Mouse (Mus musculus): ENCODE measurements around the gene Ppp1r3c. TPM values are rescaled to one million over a fixed set of nuclear protein-coding genes. Genes with fewer than 3 reads are reported as not detected.
"Not testable (repeated sequence)": the region's sequence is repeated elsewhere in the genome, so short reads cannot be mapped to it uniquely, and the experiment has no call there.

Ppp1r3c gene
- total RNA-seq, 1 experiment: 0.22 TPM

GRCm38 (mm10) chr19:36737087-36737486 lies 634 bp upstream of the Ppp1r3c start:
- Histone ChIP-seq H3K4me3 (ENCODE audit: insufficient read depth in 1 of 2, low read depth in 1 of 2, low read length in 2 of 2, poor library complexity in 1 of 2, severe bottlenecking in 1 of 2) (peak overlapping the region; percentile 63 to 77), H3K36me3 (ENCODE audit: control insufficient read depth, insufficient read depth, low read length, poor library complexity, severe bottlenecking) (no peaks in the 10 kb centered on the region), H3K9ac (ENCODE audit: insufficient read depth, low read depth, low read length, poor library complexity, severe bottlenecking) (peak overlapping the region; percentile 76; the same call in 1 of the 2 replicates), H3K27ac (ENCODE audit: insufficient read depth, low read depth, low read length, poor library complexity, severe bottlenecking) (no peak overlapping the region), H3K4me1 (ENCODE audit: control insufficient read depth in 2 of 2, insufficient read depth in 2 of 2, low read length in 2 of 2, poor library complexity in 1 of 2) (no peaks in the 10 kb centered on the region; a peak in 1 of 4 replicates), H3K9me3 (ENCODE audit: control insufficient read depth, insufficient read depth, low read depth, low read length) (no peaks in the 10 kb centered on the region)
- no peak for DNase-seq (ENCODE audit: low read depth, low spot score)
- in situ Hi-C loops (cut with MboI; ENCODE audit: low sequenced_read_pairs in 2 of 2, unreplicated experiment in 2 of 2): no loop called here
- TF ChIP-seq ZNF384 (IDR thresholded peaks at IDR 0.05; ENCODE audit: low read depth, low read length) (no peak), MAFK (IDR thresholded peaks at IDR 0.05; ENCODE audit: insufficient read depth, low read depth, low read length) (no peak), HCFC1 (IDR thresholded peaks at IDR 0.05; ENCODE audit: borderline replicate concordance, insufficient read depth, low read length) (no peak), CHD2 (IDR thresholded peaks at IDR 0.05; ENCODE audit: low read depth, low read length) (no peak), ZC3H11A (IDR thresholded peaks at IDR 0.05; ENCODE audit: borderline replicate concordance, low read depth, low read length) (no peak)

- Histone ChIP-seq H3K9me3 (ENCODE audit: control insufficient read depth, insufficient read depth, low read depth, low read length) (no peaks in the 10 kb centered on the region), H3K4me1 (ENCODE audit: control insufficient read depth in 2 of 2, insufficient read depth in 2 of 2, low read length in 2 of 2, poor library complexity in 1 of 2) (no peaks in the 10 kb centered on the region; a peak in 1 of 4 replicates), H3K4me3 (ENCODE audit: insufficient read depth in 1 of 2, low read depth in 1 of 2, low read length in 2 of 2, poor library complexity in 1 of 2, severe bottlenecking in 1 of 2) (no peak overlapping the region), H3K9ac (ENCODE audit: insufficient read depth, low read depth, low read length, poor library complexity, severe bottlenecking) (no peak overlapping the region), H3K27ac (ENCODE audit: insufficient read depth, low read depth, low read length, poor library complexity, severe bottlenecking) (no peak overlapping the region), H3K36me3 (ENCODE audit: control insufficient read depth, insufficient read depth, low read length, poor library complexity, severe bottlenecking) (no peaks in the 10 kb centered on the region)
- in situ Hi-C loops (cut with MboI; ENCODE audit: low sequenced_read_pairs in 2 of 2, unreplicated experiment in 2 of 2): no loop called here
- TF ChIP-seq CHD2 (IDR thresholded peaks at IDR 0.05; ENCODE audit: low read depth, low read length): no peak
- TF ChIP-seq MAFK (IDR thresholded peaks at IDR 0.05; ENCODE audit: insufficient read depth, low read depth, low read length): no peak
- TF ChIP-seq ZC3H11A (IDR thresholded peaks at IDR 0.05; ENCODE audit: borderline replicate concordance, low read depth, low read length): no peak
- TF ChIP-seq ZNF384 (IDR thresholded peaks at IDR 0.05; ENCODE audit: low read depth, low read length): no peak
- no peak for TF ChIP-seq HCFC1 (IDR thresholded peaks at IDR 0.05; ENCODE audit: borderline replicate concordance, insufficient read depth, low read length)
- DNase-seq (ENCODE audit: low read depth, low spot score): no peak
These were observed 2.0 kb downstream of the Ppp1r3c start for GRCm38 (mm10) chr19:36734308-36735038.

GRCm38 (mm10) chr19:36733191-36733943 lies 3.1 kb downstream of the Ppp1r3c start:
- no peak overlapping the region for H3K27ac ChIP-seq (ENCODE audit: insufficient read depth, low read depth, low read length, poor library complexity, severe bottlenecking)

GRCm38 (mm10) chr19:36731310-36731709 lies 5.1 kb downstream of the Ppp1r3c start:
- in situ Hi-C loops (cut with MboI; ENCODE audit: low sequenced_read_pairs in 2 of 2, unreplicated experiment in 2 of 2): no loop called here
- Histone ChIP-seq H3K9ac (ENCODE audit: insufficient read depth, low read depth, low read length, poor library complexity, severe bottlenecking) (no peak overlapping the region), H3K4me1 (ENCODE audit: control insufficient read depth in 2 of 2, insufficient read depth in 2 of 2, low read length in 2 of 2, poor library complexity in 1 of 2) (no peaks in the 10 kb centered on the region), H3K36me3 (ENCODE audit: control insufficient read depth, insufficient read depth, low read length, poor library complexity, severe bottlenecking) (no peaks in the 10 kb centered on the region), H3K9me3 (ENCODE audit: control insufficient read depth, insufficient read depth, low read depth, low read length) (no peaks in the 10 kb centered on the region), H3K27ac (ENCODE audit: insufficient read depth, low read depth, low read length, poor library complexity, severe bottlenecking) (no peak overlapping the region), H3K4me3 (ENCODE audit: insufficient read depth in 1 of 2, low read depth in 1 of 2, low read length in 2 of 2, poor library complexity in 1 of 2, severe bottlenecking in 1 of 2) (no peak overlapping the region)
- TF ChIP-seq HCFC1 (IDR thresholded peaks at IDR 0.05; ENCODE audit: borderline replicate concordance, insufficient read depth, low read length) (no peak), ZNF384 (IDR thresholded peaks at IDR 0.05; ENCODE audit: low read depth, low read length) (no peak), ZC3H11A (IDR thresholded peaks at IDR 0.05; ENCODE audit: borderline replicate concordance, low read depth, low read length) (no peak), MAFK (IDR thresholded peaks at IDR 0.05; ENCODE audit: insufficient read depth, low read depth, low read length) (no peak), CHD2 (IDR thresholded peaks at IDR 0.05; ENCODE audit: low read depth, low read length) (no peak)
- DNase-seq (ENCODE audit: low read depth, low spot score): no peak

More at GRCm38 (mm10) chr19:36733191-36733943, 3.1 kb downstream of the Ppp1r3c start:
- in situ Hi-C loops (cut with MboI; ENCODE audit: low sequenced_read_pairs in 2 of 2, unreplicated experiment in 2 of 2): no loop called here
- Histone ChIP-seq H3K36me3 (ENCODE audit: control insufficient read depth, insufficient read depth, low read length, poor library complexity, severe bottlenecking) (no peaks in the 10 kb centered on the region), H3K9me3 (ENCODE audit: control insufficient read depth, insufficient read depth, low read depth, low read length) (no peaks in the 10 kb centered on the region), H3K4me3 (ENCODE audit: insufficient read depth in 1 of 2, low read depth in 1 of 2, low read length in 2 of 2, poor library complexity in 1 of 2, severe bottlenecking in 1 of 2) (no peak overlapping the region), H3K4me1 (ENCODE audit: control insufficient read depth in 2 of 2, insufficient read depth in 2 of 2, low read length in 2 of 2, poor library complexity in 1 of 2) (no peaks in the 10 kb centered on the region; a peak in 1 of 4 replicates), H3K9ac (ENCODE audit: insufficient read depth, low read depth, low read length, poor library complexity, severe bottlenecking) (no peak overlapping the region)
- no peak for TF ChIP-seq MAFK (IDR thresholded peaks at IDR 0.05; ENCODE audit: insufficient read depth, low read depth, low read length)
- TF ChIP-seq CHD2 (IDR thresholded peaks at IDR 0.05; ENCODE audit: low read depth, low read length): no peak
- TF ChIP-seq ZNF384 (IDR thresholded peaks at IDR 0.05; ENCODE audit: low read depth, low read length): no peak
- no peak for TF ChIP-seq HCFC1 (IDR thresholded peaks at IDR 0.05; ENCODE audit: borderline replicate concordance, insufficient read depth, low read length)
- no peak for TF ChIP-seq ZC3H11A (IDR thresholded peaks at IDR 0.05; ENCODE audit: borderline replicate concordance, low read depth, low read length)
- DNase-seq (ENCODE audit: low read depth, low spot score): no peak

- in situ Hi-C loops (cut with MboI; ENCODE audit: low sequenced_read_pairs in 2 of 2, unreplicated experiment in 2 of 2); DNase-seq (ENCODE audit: low read depth, low spot score); H3K27ac ChIP-seq (ENCODE audit: insufficient read depth, low read depth, low read length, poor library complexity, severe bottlenecking): not testable (repeated sequence)
These were observed 6.0 kb downstream of the Ppp1r3c start for GRCm38 (mm10) chr19:36730414-36730813.

More at GRCm38 (mm10) chr19:36730414-36730813, 6.0 kb downstream of the Ppp1r3c start:
- not testable (repeated sequence) for H3K36me3 ChIP-seq (ENCODE audit: control insufficient read depth, insufficient read depth, low read length, poor library complexity, severe bottlenecking); H3K9ac ChIP-seq (ENCODE audit: insufficient read depth, low read depth, low read length, poor library complexity, severe bottlenecking); H3K4me1 ChIP-seq (ENCODE audit: control insufficient read depth in 2 of 2, insufficient read depth in 2 of 2, low read length in 2 of 2, poor library complexity in 1 of 2); H3K4me3 ChIP-seq (ENCODE audit: insufficient read depth in 1 of 2, low read depth in 1 of 2, low read length in 2 of 2, poor library complexity in 1 of 2, severe bottlenecking in 1 of 2); H3K9me3 ChIP-seq (ENCODE audit: control insufficient read depth, insufficient read depth, low read depth, low read length)
